Mouse (Mus musculus): ENCODE data around the gene Uqcr10. TPM values are rescaled to one million over a fixed set of nuclear protein-coding genes. Genes with fewer than 3 reads are reported as not detected.

The Uqcr10 gene
- polyA plus RNA-seq (2015; fragmentation: Nextera tagmentation; extraction: Ambion mirVana), result 1,777 and 1,970 TPM in 2 replicates

DNA sequence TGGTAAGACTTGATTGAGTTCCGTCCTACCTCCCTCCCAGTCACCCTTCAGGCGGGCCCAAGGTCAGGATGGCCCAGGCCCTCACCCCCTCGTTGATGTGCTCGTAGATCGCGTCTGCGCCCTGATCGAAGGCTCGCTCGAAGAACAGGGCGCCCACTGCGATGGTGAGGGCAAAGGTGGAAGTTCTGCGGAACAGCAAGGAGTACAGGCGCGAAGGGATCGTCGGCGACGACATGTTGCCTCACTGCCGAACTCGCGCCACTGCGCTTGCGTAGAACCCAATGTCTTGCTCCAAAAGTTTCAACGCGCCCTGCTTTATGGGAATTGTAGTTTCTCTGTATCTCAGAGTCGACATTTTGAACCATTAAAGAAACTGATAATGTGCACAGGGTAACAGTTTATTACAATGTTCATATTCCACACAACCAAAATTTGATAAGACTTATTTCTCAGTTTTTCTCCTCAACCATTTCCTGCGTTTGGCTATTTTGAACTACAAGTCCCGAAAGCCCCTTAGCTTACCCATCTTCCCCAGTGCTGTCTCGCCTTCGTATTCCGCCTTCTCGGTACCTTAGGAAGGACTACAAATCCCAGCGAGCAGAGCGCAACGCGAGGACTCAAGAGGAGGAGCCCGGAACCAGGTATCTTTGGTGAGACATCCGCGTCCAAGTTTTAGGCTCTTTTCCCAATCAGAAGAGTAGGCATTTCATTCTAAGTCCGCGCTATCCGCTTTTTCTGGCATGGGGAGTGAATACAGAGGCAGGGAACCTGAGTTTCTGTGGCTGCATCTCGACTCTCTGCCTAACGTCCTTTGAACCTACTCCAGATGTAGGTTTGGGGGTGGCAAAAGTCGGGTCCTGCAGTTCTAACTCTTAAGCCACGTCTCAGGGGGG is at the start of gene Uqcr10, which contains the start of gene Zmat5:
Uqcr10 (minus strand) TSS at position 271 of the 893 bp plus-strand sequence.
Zmat5 (plus strand) TSS at position 607 of the 893 bp plus-strand sequence.
- WGBS, result under 1% methylated on average over 47 of the region's 47 CpGs
- Histone ChIP-seq H3K9ac (peak within 1 kb of the TSS; percentile 92), H3K27me3 (replicated peaks) (no peaks in the 10 kb centered on the region), H3K36me3 (peaks cover 29% of the 10 kb centered on the region), H3K4me1 (peaks cover 19% of the 10 kb centered on the region), H3K9me3 (no peaks in the 10 kb centered on the region), H3K4me2 (peak within 1 kb of the TSS; percentile 84), H3K27ac (replicated peaks) (peak within 1 kb of the TSS; percentile 87), H3K4me3 (peak within 1 kb of the TSS; percentile 80)
- peak; percentile 92 for ATAC-seq (ENCODE audit: extremely low read depth, insufficient number of reproducible peaks, low FRiP score, low TSS enrichment)

- Histone ChIP-seq H3K36me3 (no peaks in the 10 kb centered on the region), H3K9ac (no peak overlapping the region), H3K27me3 (replicated peaks) (peaks cover 80% of the 10 kb centered on the region), H3K27ac (replicated peaks) (no peak overlapping the region), H3K9me3 (peaks cover 6% of the 10 kb centered on the region), H3K4me3 (no peak overlapping the region), H3K4me1 (no peaks in the 10 kb centered on the region), H3K4me2 (no peak overlapping the region)
- 50% methylated on average over 10 of the region's 10 CpGs for WGBS
- ATAC-seq (ENCODE audit: extremely low read depth, insufficient number of reproducible peaks, low FRiP score, low TSS enrichment), result no peak; the same call in 1 of the 2 replicates
These were observed 48.7 kb upstream of the Uqcr10 start for GRCm38 (mm10) chr11:4752836-4753235.

DNA sequence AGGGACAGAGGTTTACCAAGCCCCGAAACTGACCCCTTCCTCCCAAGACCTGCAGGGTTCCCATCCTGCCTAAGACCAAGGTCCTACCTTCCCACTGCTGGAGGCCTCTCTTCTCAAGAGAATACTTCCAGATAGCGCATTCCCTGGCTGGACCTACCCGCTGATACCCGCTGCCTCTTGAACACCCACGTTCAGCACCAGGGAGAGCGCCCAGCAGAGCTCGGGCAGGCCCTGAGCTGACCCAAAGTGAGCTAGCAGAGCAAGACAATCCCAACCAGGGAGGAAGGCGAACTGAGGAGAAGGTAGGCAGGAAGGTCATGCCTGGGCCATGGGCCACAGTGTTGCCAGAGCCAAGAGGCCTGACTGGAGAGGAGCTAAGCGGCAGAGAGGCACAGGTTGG is 46.1 kb upstream of the Uqcr10 start:
- H3K9ac ChIP-seq, result no peak overlapping the region
- H3K4me3 ChIP-seq, result no peak overlapping the region
- H3K4me1 ChIP-seq, result peaks cover 15% of the 10 kb centered on the region
- peaks cover 97% of the 10 kb centered on the region for H3K27me3 ChIP-seq (replicated peaks)
- no peaks in the 10 kb centered on the region for H3K36me3 ChIP-seq
- no peak overlapping the region for H3K27ac ChIP-seq (replicated peaks)
- H3K9me3 ChIP-seq, result peaks cover 6% of the 10 kb centered on the region
- ATAC-seq (ENCODE audit: extremely low read depth, insufficient number of reproducible peaks, low FRiP score, low TSS enrichment), result no peak
- H3K4me2 ChIP-seq, result no peak overlapping the region
- 2% methylated on average over 9 of the region's 9 CpGs for WGBS

GRCm38 (mm10) chr11:4747285-4747684 is 43.1 kb upstream of the Uqcr10 start:
- Histone ChIP-seq H3K9ac (no peak overlapping the region), H3K4me3 (peak overlapping the region; percentile 59), H3K27me3 (replicated peaks) (peaks cover 98% of the 10 kb centered on the region), H3K4me1 (peaks cover 15% of the 10 kb centered on the region), H3K4me2 (peak overlapping the region; percentile 89), H3K9me3 (no peaks in the 10 kb centered on the region), H3K27ac (replicated peaks) (no peak overlapping the region), H3K36me3 (no peaks in the 10 kb centered on the region)
- no peak for ATAC-seq (ENCODE audit: extremely low read depth, insufficient number of reproducible peaks, low FRiP score, low TSS enrichment)
- 2% methylated on average over 11 of the region's 12 CpGs for WGBS

DNA sequence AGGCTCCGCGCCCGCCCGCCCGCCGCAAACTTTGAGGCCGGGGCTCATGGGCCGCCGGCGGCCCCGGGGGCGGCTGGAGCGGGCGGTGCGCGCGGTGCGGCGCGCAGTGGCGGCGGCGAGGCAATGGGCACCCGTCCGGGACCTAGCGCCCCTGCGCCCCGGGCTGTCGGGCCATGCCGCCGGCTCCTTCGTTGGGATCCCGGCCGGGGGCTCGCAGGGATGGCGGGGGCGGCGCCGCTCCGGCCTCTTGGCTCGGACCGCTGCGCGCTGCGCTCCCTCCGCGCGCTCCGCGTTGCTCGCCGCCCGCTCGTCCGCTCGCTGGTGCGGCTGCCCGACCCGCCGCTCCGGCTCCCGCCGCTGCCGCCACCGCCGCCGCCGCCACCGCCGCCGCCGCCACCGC is 42.6 kb upstream of the Uqcr10 start, which contains the start of gene Cabp7:
Cabp7 (minus strand) TSS at position 46 of the 400 bp plus-strand sequence.
- Histone ChIP-seq H3K27me3 (replicated peaks) (peaks cover 98% of the 10 kb centered on the region), H3K4me2 (peak within 1 kb of the TSS; percentile 89), H3K9me3 (no peaks in the 10 kb centered on the region), H3K9ac (peak within 1 kb of the TSS; percentile 58), H3K27ac (replicated peaks) (no peak within 1 kb of the TSS), H3K4me3 (peak within 1 kb of the TSS; percentile 59), H3K36me3 (no peaks in the 10 kb centered on the region), H3K4me1 (peaks cover 15% of the 10 kb centered on the region)
- no peak for ATAC-seq (ENCODE audit: extremely low read depth, insufficient number of reproducible peaks, low FRiP score, low TSS enrichment)
- under 1% methylated on average over 27 of the region's 73 CpGs for WGBS

DNA sequence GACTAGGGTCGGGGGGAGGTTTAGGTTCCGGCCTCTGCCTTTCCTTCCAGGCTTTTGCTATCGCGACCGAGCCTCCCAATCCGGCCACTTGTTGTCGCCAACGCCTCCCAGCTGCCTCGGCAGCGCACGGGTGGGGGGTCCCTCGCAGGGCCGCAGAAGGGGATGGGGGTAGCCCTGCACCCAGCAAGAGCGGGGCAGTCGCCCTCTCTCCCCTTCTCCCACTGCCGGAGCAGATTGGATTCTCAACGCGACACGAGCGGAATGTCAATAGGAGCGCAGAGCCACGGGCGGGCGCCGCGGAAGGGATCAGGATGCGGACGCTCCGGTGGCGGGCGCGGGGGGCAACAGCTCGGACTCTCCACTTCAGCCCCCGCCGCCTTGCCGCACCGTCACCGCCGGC is 41.8 kb upstream of the Uqcr10 start:
- Histone ChIP-seq H3K27me3 (replicated peaks) (peaks cover 100% of the 10 kb centered on the region), H3K36me3 (no peaks in the 10 kb centered on the region), H3K9ac (peak overlapping the region; percentile 58), H3K27ac (replicated peaks) (no peak overlapping the region), H3K4me1 (peaks cover 15% of the 10 kb centered on the region), H3K4me2 (peak overlapping the region; percentile 89), H3K4me3 (peak overlapping the region; percentile 59), H3K9me3 (no peaks in the 10 kb centered on the region)
- 0% methylated on average over 39 of the region's 39 CpGs for WGBS
- ATAC-seq (ENCODE audit: extremely low read depth, insufficient number of reproducible peaks, low FRiP score, low TSS enrichment), result no peak

DNA sequence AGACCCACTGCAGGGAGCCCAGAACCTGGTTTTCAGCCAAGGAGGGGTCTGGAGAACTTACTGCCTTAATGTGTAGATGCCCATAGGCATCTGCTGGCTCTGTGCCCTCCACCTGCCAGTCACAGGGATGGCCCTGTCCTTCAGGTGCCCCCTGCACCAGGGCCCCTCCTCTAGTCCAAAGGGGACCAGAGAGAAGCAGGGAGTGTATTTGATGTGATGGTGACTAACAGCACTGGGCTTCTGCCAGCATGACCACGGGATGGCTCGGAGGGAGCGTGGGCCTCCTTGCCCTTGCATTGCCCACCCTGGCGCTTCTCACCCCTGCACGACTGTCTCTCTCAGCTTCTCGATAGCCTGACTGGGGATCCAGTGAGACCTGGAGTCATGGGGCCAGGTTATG is 40.5 kb upstream of the Uqcr10 start:
- H3K9ac ChIP-seq, result no peak overlapping the region
- WGBS, result 53% methylated on average over 6 of the region's 6 CpGs
- H3K27ac ChIP-seq (replicated peaks), result no peak overlapping the region
- H3K9me3 ChIP-seq, result no peaks in the 10 kb centered on the region
- peaks cover 15% of the 10 kb centered on the region for H3K4me1 ChIP-seq
- H3K4me2 ChIP-seq, result no peak overlapping the region
- ATAC-seq (ENCODE audit: extremely low read depth, insufficient number of reproducible peaks, low FRiP score, low TSS enrichment), result no peak
- no peak overlapping the region for H3K4me3 ChIP-seq
- peaks cover 96% of the 10 kb centered on the region for H3K27me3 ChIP-seq (replicated peaks)
- no peaks in the 10 kb centered on the region for H3K36me3 ChIP-seq

DNA sequence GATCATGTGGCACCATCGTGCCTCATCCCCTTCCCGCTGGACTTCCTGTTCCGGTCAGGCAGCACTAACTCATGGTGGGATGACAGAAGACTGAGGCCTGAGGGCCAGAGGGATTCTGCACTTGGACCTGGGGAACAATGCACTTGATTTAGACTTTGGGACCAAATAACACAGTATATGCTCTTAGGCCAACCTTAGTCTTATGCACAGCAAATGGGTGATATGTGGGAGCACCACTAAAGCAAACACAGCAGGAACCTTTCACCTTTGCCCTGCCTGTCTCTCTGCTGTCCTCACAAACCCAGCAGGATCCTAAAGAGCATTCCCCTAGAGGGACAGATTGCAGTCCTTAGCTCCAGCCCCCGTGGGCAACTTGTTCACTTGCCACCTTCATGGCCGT is 36.6 kb upstream of the Uqcr10 start:
- Histone ChIP-seq H3K27me3 (replicated peaks) (peaks cover 70% of the 10 kb centered on the region), H3K36me3 (peaks cover 3% of the 10 kb centered on the region; the same call in 1 of the 2 replicates), H3K4me2 (no peak overlapping the region), H3K27ac (replicated peaks) (no peak overlapping the region), H3K9me3 (no peaks in the 10 kb centered on the region), H3K4me1 (peaks cover 3% of the 10 kb centered on the region), H3K9ac (no peak overlapping the region), H3K4me3 (no peak overlapping the region)
- ATAC-seq (ENCODE audit: extremely low read depth, insufficient number of reproducible peaks, low FRiP score, low TSS enrichment), result no peak
- WGBS, result 43% methylated on average over 5 of the region's 5 CpGs

DNA sequence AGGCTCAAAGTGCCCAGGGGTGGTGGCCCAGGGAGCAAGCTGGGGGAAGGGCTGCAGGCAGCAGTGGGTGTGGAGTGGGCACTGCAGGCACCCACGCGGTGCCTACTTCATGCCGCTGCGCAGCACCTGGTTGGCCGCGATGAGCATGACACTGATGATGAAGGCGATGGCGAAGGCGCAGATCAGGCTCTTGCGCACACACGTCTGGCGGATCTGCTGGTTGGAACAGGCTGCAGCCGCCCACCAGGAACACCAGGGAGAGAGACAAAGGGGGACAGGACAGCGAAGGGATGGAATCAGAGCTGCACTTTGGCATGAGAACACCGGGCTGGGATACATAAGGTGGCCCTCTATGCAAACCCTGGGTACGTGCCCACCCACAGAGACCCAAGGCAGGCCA is 34.6 kb upstream of the Uqcr10 start:
- Histone ChIP-seq H3K4me1 (peaks cover 7% of the 10 kb centered on the region; the same call in 1 of the 2 replicates), H3K36me3 (peaks cover 3% of the 10 kb centered on the region; the same call in 1 of the 2 replicates), H3K9ac (no peak overlapping the region), H3K27ac (replicated peaks) (no peak overlapping the region), H3K4me3 (no peak overlapping the region), H3K4me2 (no peak overlapping the region), H3K27me3 (replicated peaks) (peaks cover 64% of the 10 kb centered on the region), H3K9me3 (no peaks in the 10 kb centered on the region)
- WGBS, result 87% methylated on average over 16 of the region's 16 CpGs
- no peak for ATAC-seq (ENCODE audit: extremely low read depth, insufficient number of reproducible peaks, low FRiP score, low TSS enrichment)

GRCm38 (mm10) chr11:4737682-4738081 is 33.5 kb upstream of the Uqcr10 start:
- Histone ChIP-seq H3K4me3 (no peak overlapping the region), H3K27ac (replicated peaks) (no peak overlapping the region), H3K27me3 (replicated peaks) (peaks cover 54% of the 10 kb centered on the region), H3K36me3 (peaks cover 9% of the 10 kb centered on the region; the same call in 1 of the 2 replicates), H3K9me3 (no peaks in the 10 kb centered on the region), H3K4me2 (no peak overlapping the region), H3K9ac (no peak overlapping the region), H3K4me1 (peaks cover 7% of the 10 kb centered on the region; the same call in 1 of the 2 replicates)
- 82% methylated on average over 10 of the region's 10 CpGs for WGBS
- no peak for ATAC-seq (ENCODE audit: extremely low read depth, insufficient number of reproducible peaks, low FRiP score, low TSS enrichment)

GRCm38 (mm10) chr11:4736355-4736754 is 32.2 kb upstream of the Uqcr10 start:
- Histone ChIP-seq H3K4me2 (no peak overlapping the region), H3K36me3 (peaks cover 14% of the 10 kb centered on the region; the same call in 1 of the 2 replicates), H3K27me3 (replicated peaks) (peaks cover 40% of the 10 kb centered on the region), H3K4me1 (peaks cover 7% of the 10 kb centered on the region; the same call in 1 of the 2 replicates), H3K9me3 (no peaks in the 10 kb centered on the region), H3K4me3 (no peak overlapping the region), H3K9ac (no peak overlapping the region), H3K27ac (replicated peaks) (no peak overlapping the region)
- 57% methylated on average over 6 of the region's 6 CpGs for WGBS
- no peak for ATAC-seq (ENCODE audit: extremely low read depth, insufficient number of reproducible peaks, low FRiP score, low TSS enrichment)

All from heart, embryonic 13.5 days (tissue).